In the genomic region with DNA sequence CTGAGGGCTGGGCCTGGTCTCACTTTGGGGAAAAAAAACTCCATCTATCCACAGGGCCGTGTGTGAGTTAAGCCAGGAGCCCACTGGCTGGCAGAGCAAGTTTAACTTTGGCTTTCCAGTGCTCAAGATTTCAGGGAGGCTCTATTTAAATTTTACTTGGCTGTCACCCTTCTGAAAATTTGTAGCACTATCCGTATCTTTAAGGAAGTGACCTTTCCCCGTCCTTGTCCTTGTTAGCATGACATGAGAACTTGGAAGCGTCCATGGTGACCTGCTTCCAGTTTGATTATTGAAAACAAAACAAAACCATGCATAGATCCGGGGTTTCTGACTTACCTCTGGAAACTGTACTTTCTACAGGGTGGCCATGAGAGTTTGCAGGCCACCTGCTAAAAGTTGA, we compare ENCODE assay signal across 19 mouse cellular contexts. TPM values are rescaled to one million over a fixed set of nuclear protein-coding genes. Genes with fewer than 3 reads are reported as not detected.
DNase-seq lines count a peak whose midpoint lies in the region; ATAC-seq and TF ChIP-seq lines count a peak whose summit lies in the region.
"Had no signal": no experiment of that assay in that cellular context is flagged by ENCODE, and none has a peak within 500 bp of the region (broad histone marks: within the 10 kb centered on the region; RNA-seq: fewer than 3 reads in every experiment).

No protein-coding gene starts in this region.

- H3K9ac ChIP-seq in heart, embryonic 12.5 days = no peak overlapping the region
- no peak overlapping the region for H3K9ac ChIP-seq in liver, adult 2 months (ENCODE audit: low read depth, low read length)
- H3K9ac ChIP-seq in liver, embryonic 12.5 days = no peak overlapping the region
- H3K9ac ChIP-seq: embryonic facial prominence, embryonic 12.5 days; hindbrain, embryonic 12.5 days; liver, embryonic 14.5 days had no signal

- peak; percentile 23 to 35 for DNase-seq in adrenal gland, postnatal 36 days
- no peak for DNase-seq in adrenal gland, postnatal 14 days
- no peak for DNase-seq in heart, adult 9 months (ENCODE audit: low spot score in 2 of 2)
- peak; percentile 64 for DNase-seq in liver, adult 2 months (ENCODE audit: extremely low read depth, low read depth, low spot score)
- no peak for DNase-seq in urinary bladder, postnatal 10 days (ENCODE audit: low spot score)
- DNase-seq: adrenal gland, postnatal 25 days; cerebellum, adult 11-12 months; cerebellum, postnatal 14 days; kidney, adult 11 months; lung, postnatal 4 days; midbrain, embryonic 14.5 days; thymus, adult 18-20 months; thymus, postnatal 36 days had no signal

- no peak for TF ChIP-seq CTCF in liver, adult 2 months (IDR thresholded peaks at IDR 0.05; ENCODE audit: low read depth, low read length)

- no peak for ATAC-seq in heart, embryonic 12.5 days (ENCODE audit: insufficient number of reproducible peaks, low FRiP score)
- no peak for ATAC-seq in liver, embryonic 12.5 days

- H3K4me3 ChIP-seq in heart, embryonic 12.5 days = no peak overlapping the region
- no peak overlapping the region for H3K4me3 ChIP-seq in liver, adult 2 months (ENCODE audit: insufficient read depth, low read depth, low read length)
- no peak overlapping the region for H3K4me3 ChIP-seq in liver, embryonic 12.5 days
- H3K4me3 ChIP-seq: embryonic facial prominence, embryonic 12.5 days; hindbrain, embryonic 12.5 days had no signal

- no peak for TF ChIP-seq POLR2A in liver, adult 2 months (IDR thresholded peaks at IDR 0.05; ENCODE audit: extremely low read depth, insufficient read depth, low read length)

- WGBS in heart, embryonic 12.5 days = 18% methylated on average over 5 of the region's 5 CpGs
- 5% methylated on average over 5 of the region's 5 CpGs for WGBS in liver, adult 2 months
- WGBS in liver, embryonic 12.5 days (ENCODE audit: insufficient replicate concordance) = 47% methylated on average over 5 of the region's 5 CpGs

- peak overlapping the region; percentile 3; the same call in 1 of the 2 replicates for H3K4me2 ChIP-seq in heart, embryonic 12.5 days
- H3K4me2 ChIP-seq in liver, embryonic 12.5 days = no peak overlapping the region
- H3K4me2 ChIP-seq: embryonic facial prominence, embryonic 12.5 days; hindbrain, embryonic 12.5 days had no signal

- H3K36me3 ChIP-seq in heart, embryonic 12.5 days = no peaks in the 10 kb centered on the region
- H3K36me3 ChIP-seq in liver, adult 2 months (ENCODE audit: control insufficient read depth, insufficient read depth, low read length) = no peaks in the 10 kb centered on the region; the same call in 1 of the 2 replicates
- no peaks in the 10 kb centered on the region for H3K36me3 ChIP-seq in liver, embryonic 12.5 days
- H3K36me3 ChIP-seq: embryonic facial prominence, embryonic 12.5 days; hindbrain, embryonic 12.5 days had no signal

- H3K4me1 ChIP-seq in heart, embryonic 12.5 days (replicated peaks) = peaks cover 39% of the 10 kb centered on the region
- peaks cover 56% of the 10 kb centered on the region for H3K4me1 ChIP-seq in liver, adult 2 months (ENCODE audit: control insufficient read depth, insufficient read depth, low read length)
- H3K4me1 ChIP-seq in liver, embryonic 12.5 days = peaks cover 4% of the 10 kb centered on the region; the same call in 1 of the 2 replicates
- H3K4me1 ChIP-seq: embryonic facial prominence, embryonic 12.5 days had no signal

- peak overlapping the region; percentile 80 for H3K27ac ChIP-seq in heart, embryonic 12.5 days (ENCODE audit: poor library complexity, severe bottlenecking)
- H3K27ac ChIP-seq in liver, adult 2 months (replicated peaks; ENCODE audit: insufficient read depth, low read depth, low read length) = peak overlapping the region; percentile 81
- H3K27ac ChIP-seq in liver, embryonic 12.5 days = no peak overlapping the region
- H3K27ac ChIP-seq: embryonic facial prominence, embryonic 12.5 days; hindbrain, embryonic 12.5 days; liver, embryonic 14.5 days had no signal

- H3K79me2 ChIP-seq in liver, adult 2 months (ENCODE audit: control insufficient read depth, insufficient read depth, low read length) = peaks cover 48% of the 10 kb centered on the region; the same call in 1 of the 2 replicates

- no peaks in the 10 kb centered on the region for H3K27me3 ChIP-seq in heart, embryonic 12.5 days (replicated peaks)
- no peaks in the 10 kb centered on the region for H3K27me3 ChIP-seq in liver, adult 2 months (ENCODE audit: control insufficient read depth, insufficient read depth, low read length)
- no peaks in the 10 kb centered on the region for H3K27me3 ChIP-seq in liver, embryonic 12.5 days (replicated peaks)
- H3K27me3 ChIP-seq: embryonic facial prominence, embryonic 12.5 days; hindbrain, embryonic 12.5 days had no signal

- H3K9me3 ChIP-seq in heart, embryonic 12.5 days (replicated peaks) = no peaks in the 10 kb centered on the region
- H3K9me3 ChIP-seq in liver, embryonic 12.5 days (replicated peaks) = no peaks in the 10 kb centered on the region
- H3K9me3 ChIP-seq: embryonic facial prominence, embryonic 12.5 days; hindbrain, embryonic 12.5 days had no signal

RNA-seq across cellular contexts. Expression of a gene that starts 17.3 kb away (rescaled TPM):
- total RNA-seq in adrenal gland, postnatal 36 days (2021) = 100 to 1,000 TPM; 165 to 202 TPM
- 226 TPM in 2 replicates for total RNA-seq in adrenal gland, postnatal 14 days (2021)
- 7.2 and 9.6 TPM in 2 replicates for polyA plus RNA-seq in heart, embryonic 12.5 days (2016; fragmentation: Nextera tagmentation; extraction: Ambion mirVana)
- 41.3 and 59.0 TPM in 2 replicates for total RNA-seq in liver, adult 2 months (2014; rRNA removed)
- 34.8 and 39.4 TPM in 2 replicates for polyA plus RNA-seq in liver, adult 2 months (2012; rRNA removed)
- 1.3 and 1.9 TPM in 2 replicates for polyA plus RNA-seq in liver, embryonic 12.5 days (2016; fragmentation: Nextera tagmentation; extraction: Ambion mirVana)
- total RNA-seq: megakaryocyte-erythroid progenitor cell, adult 5-6 weeks had no signal

Comparison
In these comparisons a context has a peak if more than half of its experiments do, and no peak if none do; other contexts are left out.
1. DNase-seq: peak in adrenal gland, postnatal 36 days (2 of 2) and liver, adult 2 months (single experiment); none in adrenal gland, postnatal 14 days (single experiment), heart, adult 9 months (0 of 2) and urinary bladder, postnatal 10 days (single experiment).